Mouse (Mus musculus) cerebellum, adult 11 months (tissue): ENCODE measurements around the gene Gsk3a.
A peak's percentile ranks its signal among the peaks of the same experiment; 100 is the strongest.

Experiments
- DNase-seq: peaks from one replicate; pipeline ENCODE4 v3.0.0; 2022

The Gsk3a gene

GRCm38 (mm10) chr7:25219756-25220456, 17.7 kb downstream of the Gsk3a start:
- peak; percentile 96 for DNase-seq

DNA sequence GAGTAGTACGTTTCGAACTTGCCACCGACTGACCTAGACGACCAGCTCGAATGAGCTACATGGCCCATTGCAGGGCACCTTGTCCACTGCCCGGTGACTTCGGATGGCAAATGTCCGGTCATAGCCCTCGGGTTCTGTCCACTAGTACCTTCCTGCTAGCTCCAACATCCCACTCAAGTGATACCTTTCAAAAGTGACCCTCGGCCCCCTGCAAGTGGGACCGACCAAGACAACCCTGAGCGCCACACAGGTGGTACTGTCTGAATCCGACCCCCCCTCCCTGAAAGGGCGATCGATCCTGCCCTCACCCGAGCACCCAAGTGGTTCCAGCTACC, 18.3 kb downstream of the Gsk3a start:
- DNase-seq = no peak

GRCm38 (mm10) chr7:25218705-25219415, 18.8 kb downstream of the Gsk3a start:
- DNase-seq = peak; percentile 56

DNA sequence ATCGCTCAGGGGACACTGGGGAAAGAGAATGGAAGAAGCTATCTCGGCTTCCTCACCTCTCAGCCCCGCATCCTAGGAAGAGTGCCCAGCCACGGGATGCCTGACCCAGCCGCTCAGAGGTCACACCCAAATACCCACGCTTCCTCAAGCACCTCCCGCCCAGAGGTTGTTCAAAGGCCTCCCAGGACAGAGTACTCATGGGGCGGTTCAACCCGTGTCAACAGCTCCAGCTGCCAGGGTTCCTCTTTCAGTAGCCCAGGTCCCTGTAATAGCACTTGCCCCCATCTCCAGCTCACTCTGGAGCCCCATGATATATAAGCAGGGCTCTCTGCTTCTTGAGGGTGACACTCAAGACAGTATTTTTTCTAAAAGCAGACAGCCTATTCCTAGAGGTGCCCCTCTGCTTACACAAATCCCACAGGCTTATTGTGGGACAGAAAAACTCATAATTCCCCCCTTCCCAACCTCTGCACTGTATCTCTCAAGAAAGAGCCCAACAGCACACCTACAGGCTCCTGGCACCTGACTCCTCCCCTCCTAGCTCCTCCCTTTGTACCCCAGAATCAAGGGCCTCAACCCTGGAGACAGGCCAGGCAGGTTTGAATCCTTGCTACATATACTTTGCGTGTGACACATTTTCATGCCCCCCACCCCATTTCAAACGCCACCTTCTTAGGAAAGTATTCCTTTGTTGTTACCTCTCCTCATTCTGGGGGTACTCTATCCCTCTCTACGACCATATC, 19.8 kb downstream of the Gsk3a start:
- no peak for DNase-seq

DNA sequence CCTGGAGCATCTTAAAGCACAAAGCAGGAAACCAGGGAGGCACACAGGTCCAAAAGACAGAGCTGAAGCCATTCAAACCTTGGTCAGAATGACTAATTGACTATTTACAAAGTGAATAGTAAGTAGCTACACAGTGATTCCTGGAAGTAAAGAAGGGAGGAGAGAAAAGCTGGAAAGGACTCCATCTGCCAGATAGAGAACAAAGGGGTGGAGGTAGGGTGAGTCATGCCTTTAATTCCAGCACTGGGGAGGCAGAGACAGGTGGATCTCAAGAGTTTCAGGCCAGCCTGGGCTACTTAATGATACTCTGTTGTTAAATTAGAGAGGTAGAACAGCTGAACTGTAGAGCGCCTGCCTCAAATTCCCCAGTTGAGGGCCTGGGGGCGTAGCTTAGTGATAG, 23.5 kb downstream of the Gsk3a start:
- no peak for DNase-seq

DNA sequence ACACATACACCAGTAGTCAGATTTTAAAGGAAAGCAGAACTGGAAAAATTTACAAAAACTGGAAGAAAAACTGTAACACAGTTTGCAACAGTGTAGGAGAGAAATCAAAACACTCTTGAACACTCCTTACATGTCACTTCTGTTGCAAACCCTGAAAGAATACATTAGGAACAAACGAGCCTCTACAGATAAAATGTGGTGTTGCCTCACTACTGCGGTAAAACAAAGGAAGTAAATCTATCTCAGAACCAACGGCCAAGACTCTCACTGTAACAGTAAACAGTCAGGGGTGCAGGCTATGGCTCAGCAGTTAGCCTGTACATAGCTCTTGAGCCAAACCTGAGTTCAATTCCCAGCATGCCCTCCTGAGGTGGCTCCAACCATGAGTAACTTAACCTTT, 24.6 kb downstream of the Gsk3a start:
- DNase-seq = no peak

GRCm38 (mm10) chr7:25210482-25210881, 27.2 kb downstream of the Gsk3a start:
- DNase-seq = no peak

DNA sequence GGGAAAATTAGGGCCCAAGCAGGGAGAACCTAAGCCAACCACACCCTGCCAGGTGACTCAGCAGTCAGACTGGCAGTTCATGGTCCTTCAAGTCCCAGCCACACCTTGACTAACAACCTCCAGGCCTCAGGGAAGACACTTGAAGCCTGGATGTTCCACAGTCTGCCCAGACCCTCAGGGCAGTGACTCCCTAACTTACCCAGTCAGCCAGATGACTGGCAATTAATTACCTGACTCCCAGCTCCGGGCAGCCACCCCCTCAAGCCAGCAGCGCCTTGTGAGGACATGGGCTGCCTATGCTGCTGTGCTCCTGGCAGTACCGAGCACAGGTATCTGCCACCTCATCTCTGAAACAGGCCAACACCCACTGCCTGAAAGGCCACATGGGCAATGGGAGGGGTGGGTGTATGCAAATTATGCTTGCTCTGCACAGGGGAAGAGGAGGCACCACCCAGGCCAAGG, 28.5 kb downstream of the Gsk3a start:
- no peak for DNase-seq

GRCm38 (mm10) chr7:25206094-25206830, 31.4 kb downstream of the Gsk3a start:
- no peak for DNase-seq

DNA sequence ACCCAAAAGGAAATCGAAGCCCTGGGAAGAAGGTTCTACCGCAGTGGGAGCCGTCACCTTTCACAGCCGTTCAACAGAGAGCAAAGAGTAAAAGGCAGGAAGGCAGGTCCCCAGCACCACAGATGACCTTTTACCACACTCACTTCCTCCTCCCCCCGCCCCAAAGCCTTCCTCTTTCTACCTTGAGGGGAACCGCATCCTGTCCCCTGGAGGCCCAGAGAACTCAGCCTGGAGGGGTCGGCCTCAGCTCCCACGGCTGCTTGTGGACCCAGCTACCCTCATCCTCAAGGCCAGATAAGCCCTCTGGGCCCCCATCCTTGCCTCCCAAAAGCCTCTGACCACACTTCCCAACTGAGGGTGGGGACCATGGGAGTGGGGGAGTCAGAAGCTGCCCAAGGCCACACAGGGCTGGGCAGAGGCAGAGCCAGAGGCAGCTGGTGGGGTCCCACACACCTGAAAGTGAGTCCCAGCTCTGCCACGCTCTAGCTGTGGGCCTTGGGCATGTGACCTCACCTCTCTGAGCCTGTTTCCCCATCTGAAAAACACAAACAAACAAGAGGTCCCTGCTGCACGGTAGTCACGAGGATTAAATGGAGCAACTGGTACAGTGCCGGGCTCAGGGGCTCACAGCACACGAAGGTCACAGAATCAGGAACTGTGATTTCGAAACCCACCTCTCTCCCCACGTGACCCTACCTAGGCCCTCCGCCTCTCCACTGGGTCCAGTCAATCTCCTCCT, 32.1 kb downstream of the Gsk3a start:
- no peak for DNase-seq

DNA sequence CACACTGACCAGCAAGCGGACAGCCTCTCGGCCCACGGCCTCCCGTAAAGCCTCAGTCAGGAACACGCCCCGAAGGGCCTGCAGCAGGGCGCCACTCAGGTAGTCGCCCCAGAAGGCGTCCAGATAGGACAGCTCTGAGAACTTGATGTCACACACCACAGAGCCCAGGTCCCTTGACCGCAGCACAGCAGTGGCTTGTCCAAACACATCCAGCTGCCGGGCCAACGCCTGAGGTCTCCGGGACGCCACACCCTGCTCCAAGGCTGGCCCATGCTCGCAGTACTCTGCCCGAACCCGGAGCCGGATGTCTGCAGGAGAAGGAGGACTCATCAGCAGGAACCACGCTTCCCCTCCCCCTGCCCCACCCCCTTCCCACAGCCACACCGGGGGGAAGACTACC, 34.0 kb downstream of the Gsk3a start:
- no peak for DNase-seq

DNA sequence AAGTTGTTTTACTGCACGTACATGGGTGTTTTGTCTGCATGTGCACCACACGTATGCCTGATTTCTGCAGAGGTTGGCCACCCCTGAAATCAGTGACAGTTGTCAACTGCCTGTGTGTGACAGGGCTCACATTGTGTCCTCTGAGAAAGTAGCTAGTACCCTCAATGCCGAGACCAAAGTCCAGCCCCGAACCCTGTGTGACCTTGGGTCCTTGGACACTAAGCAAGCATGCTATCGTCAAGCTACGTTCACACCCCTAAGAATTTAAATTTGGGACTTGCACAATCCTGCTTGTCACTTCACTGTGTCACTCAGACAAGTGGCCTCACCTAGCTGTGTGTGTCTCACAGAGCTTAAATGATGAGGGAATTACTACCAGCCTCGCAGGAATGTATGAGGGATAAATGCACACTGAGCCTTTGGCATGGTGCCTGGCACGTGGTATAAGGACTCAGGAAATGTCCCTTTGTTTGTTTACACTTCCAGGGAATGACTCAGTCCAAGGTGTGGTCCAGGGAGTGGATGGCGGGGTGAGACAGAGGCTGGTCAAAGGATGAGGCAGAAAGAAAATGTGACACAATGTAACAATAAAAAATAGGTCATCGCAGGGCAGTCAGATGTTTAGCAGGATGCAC, 40.1 kb downstream of the Gsk3a start:
- DNase-seq = no peak

GRCm38 (mm10) chr7:25196107-25196506, 41.5 kb downstream of the Gsk3a start:
- no peak for DNase-seq

DNA sequence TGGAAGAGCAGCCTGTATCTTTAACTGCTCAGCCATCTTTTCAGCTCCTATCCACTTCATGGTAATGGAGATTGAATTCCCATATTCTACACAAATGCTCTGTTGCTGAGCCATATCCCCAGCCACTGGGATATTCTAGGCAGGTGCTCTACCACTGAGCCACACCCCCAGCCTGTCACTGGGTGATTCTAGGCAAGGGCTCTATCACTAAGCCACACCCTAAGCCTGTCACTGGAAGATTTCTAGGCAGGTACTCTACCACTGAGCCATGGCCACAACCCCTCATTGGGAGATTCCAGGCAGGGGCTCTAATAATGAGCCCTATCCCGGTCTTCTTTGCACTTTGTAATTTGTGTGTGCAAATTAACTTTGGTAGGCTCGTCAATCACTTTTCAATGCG, 42.5 kb downstream of the Gsk3a start:
- DNase-seq = no peak

DNA sequence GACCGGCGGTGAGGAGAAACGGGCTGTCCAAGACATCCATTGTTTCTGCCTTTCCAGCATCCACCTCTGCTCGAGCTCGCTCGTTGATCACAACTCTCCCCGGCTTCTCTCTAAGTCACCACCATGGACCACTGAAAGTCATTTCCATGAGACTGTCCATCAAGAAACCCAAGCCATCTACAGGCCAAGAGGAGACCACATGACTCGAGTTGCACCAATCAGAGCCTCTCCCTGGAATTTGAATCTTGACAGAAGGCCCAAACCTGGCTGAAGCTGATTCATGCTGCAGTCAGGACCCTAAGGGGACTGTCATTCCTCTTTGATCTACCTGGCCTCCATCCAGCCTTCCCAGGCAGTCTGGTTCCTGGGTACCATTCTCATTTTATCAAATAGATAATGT, 45.5 kb downstream of the Gsk3a start:
- no peak for DNase-seq

DNA sequence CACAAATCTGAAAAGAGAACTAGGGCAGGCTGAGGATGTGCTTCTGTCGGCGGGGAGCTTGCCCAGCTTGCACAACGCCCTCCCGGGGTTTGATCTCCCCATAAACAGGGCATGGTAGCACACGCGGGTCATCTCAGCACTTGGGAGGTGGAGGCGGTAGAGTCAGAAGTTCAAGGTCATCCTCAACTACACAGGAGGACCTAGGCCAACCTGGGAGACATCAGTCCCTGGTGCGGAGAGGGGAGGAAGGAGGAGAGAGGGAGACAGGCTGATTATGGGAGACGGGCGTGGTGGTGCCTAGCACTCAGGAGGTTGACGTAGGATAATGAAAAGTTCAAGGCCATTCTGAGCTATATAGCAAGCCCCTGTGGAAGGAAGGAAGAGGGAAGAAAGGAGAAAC, 46.8 kb downstream of the Gsk3a start:
- DNase-seq = no peak

DNA sequence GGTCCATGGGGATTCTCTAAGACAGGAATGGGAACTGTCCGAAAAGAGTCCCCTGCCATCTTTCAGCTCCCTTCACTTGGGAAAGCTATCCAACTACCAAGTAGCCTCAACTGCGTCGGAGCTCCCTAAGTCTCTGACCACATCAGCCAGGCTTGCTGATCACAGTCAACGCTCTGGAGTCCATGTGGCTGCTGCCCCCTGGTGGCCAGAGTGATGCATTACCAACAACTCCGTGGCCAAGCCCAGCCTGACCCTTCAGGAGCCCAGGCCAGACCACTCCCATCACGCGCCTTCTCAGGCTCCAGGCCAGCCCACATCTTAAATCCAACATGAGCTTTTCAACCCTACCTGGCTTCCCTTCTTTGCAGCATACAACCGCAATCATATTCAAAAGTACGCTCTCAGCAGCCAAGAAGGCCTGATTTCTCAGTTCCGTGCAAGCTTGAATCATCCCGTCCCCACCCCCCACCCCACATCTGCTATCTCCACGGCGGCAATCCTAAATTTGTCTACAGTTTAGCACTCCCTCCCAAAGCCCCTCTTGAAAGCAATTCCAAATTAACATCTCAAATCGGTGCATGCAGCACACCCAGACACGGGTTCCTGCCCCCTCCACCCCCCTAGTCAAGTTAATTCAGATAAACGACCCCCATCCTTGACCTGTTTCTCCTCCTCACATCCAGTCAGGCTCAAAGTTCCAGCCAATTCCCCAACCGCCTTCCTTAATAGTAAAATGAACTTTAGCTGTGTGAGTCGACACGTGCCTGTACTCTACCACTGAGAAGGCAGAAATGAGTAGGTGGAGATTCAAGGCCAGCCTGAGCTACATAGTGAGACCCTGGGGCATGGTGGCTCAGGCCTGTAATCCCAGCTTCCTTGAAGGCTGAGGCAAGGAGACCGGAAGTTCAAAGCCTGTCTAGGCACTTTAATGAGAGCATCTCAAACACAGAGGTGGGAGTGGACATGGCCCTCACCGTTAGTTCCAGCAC, 49.7 kb downstream of the Gsk3a start:
- peak; percentile 87 for DNase-seq

GRCm38 (mm10) chr7:25184091-25184490, 53.6 kb downstream of the Gsk3a start:
- DNase-seq = no peak

DNA sequence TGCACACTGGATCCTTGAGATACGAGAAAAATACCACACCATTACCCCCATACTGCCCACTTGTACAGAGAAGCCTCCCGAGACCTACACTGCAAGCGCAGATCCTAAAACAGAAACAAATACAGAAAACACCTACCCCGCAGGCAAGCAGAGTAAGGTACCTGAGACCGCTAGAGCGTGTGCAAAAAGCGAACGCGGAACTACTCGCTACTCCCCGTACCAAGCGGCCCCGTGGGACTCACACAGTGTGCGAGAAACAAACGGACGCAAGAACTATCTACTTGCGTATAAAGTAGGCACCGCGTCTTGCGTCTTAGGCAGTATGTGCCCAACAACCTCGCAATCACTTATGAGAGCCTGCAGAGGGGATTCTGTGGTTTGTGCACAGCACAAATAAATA, 55.8 kb downstream of the Gsk3a start:
- no peak for DNase-seq

GRCm38 (mm10) chr7:25181331-25181790, 56.3 kb downstream of the Gsk3a start:
- DNase-seq = no peak

- DNase-seq = no peak
Observed at GRCm38 (mm10) chr7:25180512-25180911, 57.1 kb downstream of the Gsk3a start.
